Mouse (Mus musculus) forebrain, embryonic 14.5 days (tissue): ENCODE results near the gene Gm20388. TPM values are rescaled to one million over a fixed set of nuclear protein-coding genes. Genes with fewer than 3 reads are reported as not detected.
A peak's percentile ranks its signal among the peaks of the same experiment; 100 is the strongest.

Experiments used
- ATAC-seq: fragments of 200-750 bp; cut with Nextera tagmentation; 2 replicates; pipeline ENCODE4 v1.8.0; 2017; ENCODE audit warnings: mild to moderate bottlenecking, moderate library complexity
- DNase-seq: peaks from one replicate; pipeline ENCODE4 v3.0.0-alpha.2; 2015; ENCODE audit warnings: low spot score
- H3K27ac ChIP-seq: fragments of 300-500 bp; sonication (generic); 2 replicates; pipeline ENCODE4 v1.5.1; 2014; ENCODE audit warnings: low read depth, mild to moderate bottlenecking, control low read depth, low read length, moderate library complexity
- H3K27me3 ChIP-seq: fragments of 300-500 bp; sonication (generic); replicated peaks from 2 replicates; pipeline ENCODE4 v1.6.1; 2014; ENCODE audit warnings: low read length, control low read depth, mixed read lengths; ENCODE audit not compliant: control insufficient read depth, insufficient read depth
- H3K36me3 ChIP-seq: fragments of 300-500 bp; sonication (generic); 2 replicates; pipeline ENCODE4 v1.6.1; 2014; ENCODE audit warnings: low read length, control low read depth; ENCODE audit not compliant: control insufficient read depth, insufficient read depth
- H3K4me1 ChIP-seq: fragments of 300-500 bp; sonication (generic); 2 replicates; pipeline ENCODE4 v1.6.1; 2014; ENCODE audit warnings: antibody characterized with exemption, low read length, control low read depth; ENCODE audit not compliant: control insufficient read depth, insufficient read depth
- H3K4me2 ChIP-seq: fragments of 300-500 bp; sonication (generic); 2 replicates; pipeline ENCODE4 v1.6.1; 2014; ENCODE audit warnings: mild to moderate bottlenecking, control low read depth, low read length
- H3K4me3 ChIP-seq: fragments of 300-500 bp; sonication (generic); 2 replicates; pipeline ENCODE4 v1.5.1; 2014; ENCODE audit warnings: low read depth, low read length, control low read depth
- H3K9ac ChIP-seq: fragments of 300-500 bp; sonication (generic); 2 replicates; pipeline ENCODE4 v1.6.1; 2014; ENCODE audit warnings: mild to moderate bottlenecking, low read length, control low read depth, moderate library complexity
- H3K9me3 ChIP-seq: fragments of 300-500 bp; sonication (generic); replicated peaks from 2 replicates; pipeline ENCODE4 v1.6.1; 2016; ENCODE audit warnings: low read length, control low read depth, mixed read lengths; ENCODE audit not compliant: control insufficient read depth
- WGBS: fragments of 180-500 bp; shearing (Covaris S2); extraction: QIAGEN DNeasy Blood & Tissue Kit; methylation state at CpG from one replicate; pipeline ENCODE4 v1.1.7; 2014; 5-methylcytosine and 5-hydroxymethylcytosine counted together
- polyA plus RNA-seq: library from polyadenylated mRNA; unstranded; fragments of >200 nt; fragmentation: Nextera tagmentation; extraction: Ambion mirVana; gene quantifications from 2 replicates; pipeline ENCODE4 v1.2.1, GENCODE M21; 2014

The Gm20388 gene
- polyA plus RNA-seq, 1 experiment from 2014 or later = 7.4 TPM

- H3K9ac ChIP-seq = no peak overlapping the region
- WGBS = 93% methylated on average over 11 of the region's 11 CpGs
- no peak overlapping the region for H3K4me2 ChIP-seq
- H3K4me1 ChIP-seq = peaks cover 12% of the 10 kb centered on the region
- DNase-seq (no peak), ATAC-seq (no peak)
- peaks cover 12% of the 10 kb centered on the region for H3K27me3 ChIP-seq
- no peaks in the 10 kb centered on the region for H3K36me3 ChIP-seq
- H3K27ac ChIP-seq = no peak overlapping the region
- no peaks in the 10 kb centered on the region for H3K9me3 ChIP-seq
- H3K4me3 ChIP-seq = no peak overlapping the region
Measured at GRCm38 (mm10) chr8:122682820-122683219, 2772.2 kb downstream of the Gm20388 start.

GRCm38 (mm10) chr8:122685097-122685861 lies 2774.6 kb downstream of the Gm20388 start:
- Histone ChIP-seq H3K36me3 (no peaks in the 10 kb centered on the region), H3K4me1 (peaks cover under 1% of the 10 kb centered on the region; the same call in 1 of the 2 replicates), H3K27me3 (peaks cover 5% of the 10 kb centered on the region), H3K4me2 (no peak overlapping the region), H3K9me3 (no peaks in the 10 kb centered on the region), H3K4me3 (no peak overlapping the region), H3K27ac (no peak overlapping the region), H3K9ac (no peak overlapping the region)
- WGBS = 85% methylated on average over 19 of the region's 19 CpGs
- ATAC-seq (no peak), DNase-seq (no peak)

DNA sequence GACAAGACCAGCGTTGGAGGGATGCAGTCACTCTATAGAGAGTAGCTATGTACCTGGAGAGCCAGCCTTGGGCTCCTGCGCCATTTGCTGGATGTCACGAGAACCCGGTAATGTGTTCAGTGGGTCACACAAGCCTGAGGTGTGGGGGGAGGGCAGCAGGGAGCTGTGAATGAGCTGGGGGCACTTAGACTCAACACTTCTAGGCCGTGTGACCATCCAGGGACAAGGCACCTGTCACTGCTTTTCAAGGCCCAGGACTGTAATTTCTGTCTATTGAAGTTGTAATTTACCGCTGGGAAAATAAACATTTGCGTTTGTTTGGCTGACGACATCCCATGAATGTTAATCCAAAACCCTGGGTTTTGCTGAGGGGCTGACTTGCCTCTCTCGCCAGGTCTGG lies 2776.2 kb downstream of the Gm20388 start:
- H3K4me1 ChIP-seq = no peaks in the 10 kb centered on the region
- H3K27me3 ChIP-seq = peaks cover 3% of the 10 kb centered on the region
- no peak overlapping the region for H3K9ac ChIP-seq
- no peaks in the 10 kb centered on the region for H3K36me3 ChIP-seq
- peak; percentile 72; the same call in 1 of the 2 replicates for ATAC-seq
- no peak overlapping the region for H3K27ac ChIP-seq
- no peaks in the 10 kb centered on the region for H3K9me3 ChIP-seq
- no peak overlapping the region for H3K4me3 ChIP-seq
- WGBS = 60% methylated on average over 9 of the region's 9 CpGs
- DNase-seq = peak; percentile 42
- H3K4me2 ChIP-seq = no peak overlapping the region

- no peaks in the 10 kb centered on the region for H3K4me1 ChIP-seq
- no peak for ATAC-seq
Measured at GRCm38 (mm10) chr8:122689315-122689714, 2778.7 kb downstream of the Gm20388 start.

DNA sequence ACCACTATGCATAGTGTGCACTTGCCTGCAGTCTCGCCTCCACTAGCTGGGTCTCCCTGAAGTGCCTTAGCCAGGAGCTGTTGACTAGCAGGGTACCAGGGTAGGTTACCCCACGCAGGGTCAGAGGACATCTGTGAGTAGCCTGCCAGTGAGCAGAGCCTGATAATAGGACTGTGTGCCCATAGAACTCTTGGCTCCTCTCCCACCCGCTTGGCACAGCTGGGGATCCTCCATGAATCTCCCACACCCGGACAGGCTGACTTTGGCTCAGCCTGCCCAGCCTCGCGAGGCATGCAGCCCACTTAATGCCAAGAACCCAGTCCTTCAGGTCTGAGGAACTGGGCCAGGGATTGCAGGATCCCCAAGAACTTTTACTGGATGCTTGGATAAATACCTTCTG lies 2780.4 kb downstream of the Gm20388 start:
- Histone ChIP-seq H3K27me3 (no peaks in the 10 kb centered on the region), H3K4me2 (no peak overlapping the region), H3K4me3 (no peak overlapping the region), H3K9me3 (no peaks in the 10 kb centered on the region), H3K27ac (no peak overlapping the region), H3K4me1 (no peaks in the 10 kb centered on the region), H3K9ac (no peak overlapping the region), H3K36me3 (no peaks in the 10 kb centered on the region)
- 75% methylated on average over 6 of the region's 6 CpGs for WGBS
- no peak for ATAC-seq
- DNase-seq = peak; percentile 20

More at GRCm38 (mm10) chr8:122689315-122689714, 2778.7 kb downstream of the Gm20388 start:
- Histone ChIP-seq H3K4me3 (no peak overlapping the region), H3K27me3 (no peaks in the 10 kb centered on the region; the same call in 1 of the 2 replicates), H3K36me3 (no peaks in the 10 kb centered on the region), H3K27ac (no peak overlapping the region), H3K9me3 (no peaks in the 10 kb centered on the region), H3K4me2 (no peak overlapping the region), H3K9ac (no peak overlapping the region)
- no peak for DNase-seq
- WGBS = 95% methylated on average over 1 of the region's 1 CpGs

DNA sequence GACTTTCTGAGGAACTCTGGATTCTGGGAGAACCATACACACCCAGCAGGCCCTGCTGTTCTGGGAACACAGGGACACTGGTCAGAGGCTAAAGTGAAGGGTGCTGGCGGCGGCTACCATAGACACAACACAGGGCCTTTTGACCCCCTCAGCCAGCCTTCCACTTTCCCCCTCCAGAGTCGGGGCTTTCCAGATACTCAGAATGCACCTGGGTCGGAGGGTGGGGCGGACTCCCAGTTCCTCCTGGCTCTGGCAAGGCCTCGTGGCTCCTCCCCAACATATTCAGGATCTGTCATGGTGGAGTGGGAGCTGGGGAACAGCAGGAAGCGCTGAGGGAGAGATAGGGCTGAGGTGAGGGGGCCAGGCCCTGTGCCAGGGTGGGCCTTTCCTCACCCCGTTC lies 2781.5 kb downstream of the Gm20388 start:
- Histone ChIP-seq H3K36me3 (no peaks in the 10 kb centered on the region), H3K27me3 (no peaks in the 10 kb centered on the region), H3K27ac (no peak overlapping the region), H3K4me2 (no peak overlapping the region), H3K4me3 (no peak overlapping the region), H3K9me3 (no peaks in the 10 kb centered on the region), H3K9ac (no peak overlapping the region), H3K4me1 (no peaks in the 10 kb centered on the region)
- ATAC-seq = no peak
- WGBS = 79% methylated on average over 8 of the region's 8 CpGs
- no peak for DNase-seq

- Histone ChIP-seq H3K36me3 (no peaks in the 10 kb centered on the region), H3K27ac (no peak overlapping the region), H3K9ac (no peak overlapping the region), H3K4me1 (no peaks in the 10 kb centered on the region), H3K4me3 (no peak overlapping the region), H3K27me3 (0 out of 2 replicates have a peak, but pooled peaks cover 2% of the 10 kb centered on the region), H3K4me2 (no peak overlapping the region), H3K9me3 (no peaks in the 10 kb centered on the region)
- DNase-seq = no peak
- no peak for ATAC-seq
- WGBS = 81% methylated on average over 7 of the region's 7 CpGs
Measured at GRCm38 (mm10) chr8:122695438-122696042, 2784.9 kb downstream of the Gm20388 start.

DNA sequence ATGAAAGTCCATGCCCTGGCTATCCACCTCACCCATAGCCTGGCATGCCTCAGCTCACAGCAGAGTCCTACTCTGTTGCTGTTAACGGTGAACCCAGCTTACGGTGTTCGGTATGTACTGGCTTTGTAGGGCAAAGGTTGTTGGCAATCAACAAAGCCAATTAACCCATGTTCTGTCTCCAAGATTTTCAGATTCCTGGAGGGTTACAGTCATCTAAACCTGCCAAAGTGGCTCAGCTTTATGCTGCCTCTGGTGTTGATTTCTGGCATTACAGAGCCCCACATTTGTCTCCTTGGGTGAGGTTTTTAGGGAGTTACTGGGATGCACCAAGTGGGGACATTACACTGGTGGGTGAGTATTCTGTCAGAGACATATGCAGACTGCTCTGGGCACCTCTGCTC lies 2786.5 kb downstream of the Gm20388 start:
- no peaks in the 10 kb centered on the region for H3K4me1 ChIP-seq
- H3K36me3 ChIP-seq = no peaks in the 10 kb centered on the region
- ATAC-seq (no peak), DNase-seq (peak; percentile 23)
- H3K9me3 ChIP-seq = no peaks in the 10 kb centered on the region
- H3K9ac ChIP-seq = no peak overlapping the region
- no peak overlapping the region for H3K4me2 ChIP-seq
- 0 out of 2 replicates have a peak, but pooled peaks cover 2% of the 10 kb centered on the region for H3K27me3 ChIP-seq
- 83% methylated on average over 3 of the region's 3 CpGs for WGBS
- no peak overlapping the region for H3K4me3 ChIP-seq
- H3K27ac ChIP-seq = no peak overlapping the region

- WGBS = 87% methylated on average over 6 of the region's 6 CpGs
- no peaks in the 10 kb centered on the region for H3K36me3 ChIP-seq
- H3K27me3 ChIP-seq = 0 out of 2 replicates have a peak, but pooled peaks cover 2% of the 10 kb centered on the region
- no peak overlapping the region for H3K4me2 ChIP-seq
- DNase-seq (no peak), ATAC-seq (no peak)
- no peaks in the 10 kb centered on the region for H3K9me3 ChIP-seq
- H3K27ac ChIP-seq = no peak overlapping the region
- H3K4me1 ChIP-seq = no peaks in the 10 kb centered on the region
- H3K4me3 ChIP-seq = no peak overlapping the region
- no peak overlapping the region for H3K9ac ChIP-seq
Measured at GRCm38 (mm10) chr8:122697586-122697985, 2786.9 kb downstream of the Gm20388 start.
